Mouse (Mus musculus): ENCODE data around the gene Cpn2. TPM values are rescaled to one million over a fixed set of nuclear protein-coding genes. Genes with fewer than 3 reads are reported as not detected.

The Cpn2 gene
- polyA plus RNA-seq, 1 experiment from 2014 or later = 0.08 TPM

DNA sequence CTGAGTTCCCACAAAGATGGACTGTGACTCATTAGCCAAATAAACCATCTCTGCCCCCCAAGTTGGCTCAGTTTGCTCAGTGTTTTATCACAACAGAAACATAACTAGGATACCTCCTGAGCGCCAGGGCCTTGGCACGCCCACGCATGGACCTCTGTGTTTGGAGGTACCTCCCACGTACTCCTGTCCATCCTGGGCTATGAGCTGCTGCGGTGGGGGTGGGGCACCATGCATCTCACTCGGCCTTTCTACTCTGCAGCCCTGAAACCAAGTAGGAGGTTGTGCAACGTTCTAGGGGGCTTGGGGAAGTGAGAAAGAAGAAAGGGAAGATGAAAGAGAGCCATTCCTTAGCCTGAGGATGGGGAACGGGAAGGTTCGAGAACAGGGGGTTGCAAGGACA lies 9.6 kb downstream of the Cpn2 start:
- Histone ChIP-seq H3K4me1 (0 out of 2 replicates have a peak, but pooled peaks cover under 1% of the 10 kb centered on the region), H3K9me3 (replicated peaks) (no peaks in the 10 kb centered on the region), H3K27ac (no peak overlapping the region), H3K9ac (no peak overlapping the region), H3K36me3 (no peaks in the 10 kb centered on the region), H3K27me3 (peaks cover 15% of the 10 kb centered on the region; the same call in 1 of the 2 replicates), H3K4me3 (replicated peaks) (no peak overlapping the region), H3K4me2 (no peak overlapping the region)
- no peak for ATAC-seq (replicated peaks; ENCODE audit: low FRiP score)
- WGBS = 38% methylated on average over 9 of the region's 9 CpGs

GRCm38 (mm10) chr16:30255061-30255460 lies 12.2 kb downstream of the Cpn2 start:
- no peak overlapping the region for H3K4me3 ChIP-seq (replicated peaks)
- H3K36me3 ChIP-seq = no peaks in the 10 kb centered on the region
- no peak overlapping the region for H3K9ac ChIP-seq
- H3K4me2 ChIP-seq = no peak overlapping the region
- peaks cover 27% of the 10 kb centered on the region for H3K27me3 ChIP-seq
- H3K9me3 ChIP-seq (replicated peaks) = no peaks in the 10 kb centered on the region
- H3K4me1 ChIP-seq = peaks cover 9% of the 10 kb centered on the region; the same call in 1 of the 2 replicates
- WGBS = 53% methylated on average over 7 of the region's 7 CpGs
- H3K27ac ChIP-seq = no peak overlapping the region
- no peak for ATAC-seq (replicated peaks; ENCODE audit: low FRiP score)

- H3K9ac ChIP-seq = no peak overlapping the region
- H3K9me3 ChIP-seq (replicated peaks) = no peaks in the 10 kb centered on the region
- ATAC-seq (replicated peaks; ENCODE audit: low FRiP score) = no peak
- no peaks in the 10 kb centered on the region for H3K36me3 ChIP-seq
- H3K27ac ChIP-seq = no peak overlapping the region
- H3K4me2 ChIP-seq = no peak overlapping the region
- H3K27me3 ChIP-seq = peaks cover 33% of the 10 kb centered on the region
- WGBS = 77% methylated on average over 9 of the region's 9 CpGs
- H3K4me3 ChIP-seq (replicated peaks) = no peak overlapping the region
- peaks cover 9% of the 10 kb centered on the region; the same call in 1 of the 2 replicates for H3K4me1 ChIP-seq
Observed at GRCm38 (mm10) chr16:30253900-30254299, 13.4 kb downstream of the Cpn2 start.

DNA sequence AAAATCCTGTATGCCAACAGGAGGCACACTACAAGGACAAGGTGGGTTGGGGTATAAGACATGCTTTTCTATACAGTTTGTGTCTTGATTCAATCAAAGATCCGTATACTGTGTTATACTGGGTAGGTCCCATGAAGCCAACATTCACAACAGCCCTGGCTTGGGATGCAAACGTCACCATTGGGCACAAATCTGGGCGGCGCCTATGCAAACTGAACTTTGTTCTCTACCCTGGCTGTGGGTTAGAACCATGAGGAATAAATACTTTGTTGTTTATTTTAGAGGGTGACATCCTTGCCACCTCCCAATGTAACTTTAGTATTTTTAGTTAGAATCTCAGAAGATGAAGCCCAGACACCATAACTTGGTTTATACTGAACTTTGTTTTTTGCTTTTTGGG lies 13.9 kb downstream of the Cpn2 start:
- peaks cover 35% of the 10 kb centered on the region for H3K27me3 ChIP-seq
- no peaks in the 10 kb centered on the region for H3K9me3 ChIP-seq (replicated peaks)
- no peak for ATAC-seq (replicated peaks; ENCODE audit: low FRiP score)
- no peak overlapping the region for H3K4me2 ChIP-seq
- no peak overlapping the region for H3K27ac ChIP-seq
- no peak overlapping the region for H3K4me3 ChIP-seq (replicated peaks)
- no peak overlapping the region for H3K9ac ChIP-seq
- 85% methylated on average over 4 of the region's 4 CpGs for WGBS
- H3K4me1 ChIP-seq = peaks cover 9% of the 10 kb centered on the region; the same call in 1 of the 2 replicates
- no peaks in the 10 kb centered on the region for H3K36me3 ChIP-seq

DNA sequence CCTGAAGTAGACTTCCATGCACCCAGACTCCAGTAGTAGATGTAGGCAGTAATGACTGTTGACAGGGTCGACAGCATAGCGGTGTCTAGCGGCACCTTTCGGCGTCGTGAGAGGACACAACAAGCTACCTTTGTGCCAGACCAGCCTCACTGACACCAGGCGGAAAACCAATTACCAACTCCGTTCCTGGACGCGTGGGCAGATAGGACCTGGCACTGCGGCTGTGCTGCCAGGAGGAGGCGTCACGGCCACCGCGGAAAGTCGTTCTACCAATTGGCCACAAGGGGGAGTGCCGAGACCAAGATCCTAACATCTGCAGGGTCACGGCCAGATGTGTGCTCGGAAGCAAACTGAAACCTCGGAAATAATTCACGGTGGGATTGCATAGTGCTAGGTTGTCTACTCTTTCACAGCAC lies 15.3 kb downstream of the Cpn2 start:
- no peak overlapping the region for H3K27ac ChIP-seq
- no peak overlapping the region for H3K9ac ChIP-seq
- peak; percentile 73; the same call in 1 of the 2 replicates for ATAC-seq (replicated peaks; ENCODE audit: low FRiP score)
- peaks cover 34% of the 10 kb centered on the region for H3K27me3 ChIP-seq
- under 1% methylated on average over 21 of the region's 21 CpGs for WGBS
- H3K4me2 ChIP-seq = peak overlapping the region; percentile 44
- H3K36me3 ChIP-seq = no peaks in the 10 kb centered on the region
- H3K4me1 ChIP-seq = peaks cover 9% of the 10 kb centered on the region; the same call in 1 of the 2 replicates
- no peaks in the 10 kb centered on the region for H3K9me3 ChIP-seq (replicated peaks)
- H3K4me3 ChIP-seq (replicated peaks) = peak overlapping the region; percentile 7

GRCm38 (mm10) chr16:30244037-30244700 lies 23.1 kb downstream of the Cpn2 start:
- H3K9me3 ChIP-seq (replicated peaks) = no peaks in the 10 kb centered on the region
- H3K36me3 ChIP-seq = no peaks in the 10 kb centered on the region
- H3K4me1 ChIP-seq = peaks cover 21% of the 10 kb centered on the region
- no peak overlapping the region for H3K9ac ChIP-seq
- peaks cover 29% of the 10 kb centered on the region for H3K27me3 ChIP-seq
- ATAC-seq (replicated peaks; ENCODE audit: low FRiP score) = peak; percentile 88
- 21% methylated on average over 12 of the region's 12 CpGs for WGBS
- no peak overlapping the region for H3K4me3 ChIP-seq (replicated peaks)
- H3K4me2 ChIP-seq = no peak overlapping the region
- H3K27ac ChIP-seq = no peak overlapping the region

GRCm38 (mm10) chr16:30241623-30242022 lies 25.7 kb downstream of the Cpn2 start:
- Histone ChIP-seq H3K4me3 (replicated peaks) (no peak overlapping the region), H3K4me1 (peaks cover 23% of the 10 kb centered on the region), H3K27ac (no peak overlapping the region), H3K9me3 (replicated peaks) (no peaks in the 10 kb centered on the region), H3K36me3 (no peaks in the 10 kb centered on the region), H3K27me3 (peaks cover 39% of the 10 kb centered on the region), H3K4me2 (no peak overlapping the region), H3K9ac (no peak overlapping the region)
- WGBS = 34% methylated on average over 2 of the region's 2 CpGs
- no peak for ATAC-seq (replicated peaks; ENCODE audit: low FRiP score)

- Histone ChIP-seq H3K4me1 (peaks cover 41% of the 10 kb centered on the region), H3K9me3 (replicated peaks) (no peaks in the 10 kb centered on the region), H3K4me3 (replicated peaks) (no peak overlapping the region), H3K27ac (no peak overlapping the region), H3K27me3 (peaks cover 54% of the 10 kb centered on the region), H3K4me2 (no peak overlapping the region), H3K9ac (no peak overlapping the region), H3K36me3 (no peaks in the 10 kb centered on the region)
- no peak for ATAC-seq (replicated peaks; ENCODE audit: low FRiP score)
- WGBS = 61% methylated on average over 6 of the region's 6 CpGs
Observed at GRCm38 (mm10) chr16:30238791-30239190, 28.5 kb downstream of the Cpn2 start.

- H3K9me3 ChIP-seq (replicated peaks) = no peaks in the 10 kb centered on the region
- H3K27ac ChIP-seq = peak overlapping the region; percentile 51; the same call in 1 of the 2 replicates
- peak overlapping the region; percentile 72 for H3K4me2 ChIP-seq
- H3K4me3 ChIP-seq (replicated peaks) = peak overlapping the region; percentile 40
- H3K27me3 ChIP-seq = peaks cover 52% of the 10 kb centered on the region
- H3K9ac ChIP-seq = peak overlapping the region; percentile 11; the same call in 1 of the 2 replicates
- H3K4me1 ChIP-seq = peaks cover 36% of the 10 kb centered on the region
- peak; percentile 85 for ATAC-seq (replicated peaks; ENCODE audit: low FRiP score)
- H3K36me3 ChIP-seq = no peaks in the 10 kb centered on the region
- WGBS = under 1% methylated on average over 33 of the region's 33 CpGs
Observed at GRCm38 (mm10) chr16:30236091-30236699, 31.1 kb downstream of the Cpn2 start.

GRCm38 (mm10) chr16:30235577-30235976 lies 31.7 kb downstream of the Cpn2 start:
- peak overlapping the region; percentile 51; the same call in 1 of the 2 replicates for H3K27ac ChIP-seq
- WGBS = 56% methylated on average over 2 of the region's 2 CpGs

GRCm38 (mm10) chr16:30234636-30235546 lies 32.4 kb downstream of the Cpn2 start:
- 36% methylated on average over 12 of the region's 12 CpGs for WGBS

More at GRCm38 (mm10) chr16:30235577-30235976, 31.7 kb downstream of the Cpn2 start:
- Histone ChIP-seq H3K27me3 (peaks cover 49% of the 10 kb centered on the region), H3K4me2 (peak overlapping the region; percentile 72), H3K36me3 (no peaks in the 10 kb centered on the region), H3K4me3 (replicated peaks) (no peak overlapping the region), H3K9me3 (replicated peaks) (no peaks in the 10 kb centered on the region), H3K9ac (0 out of 2 replicates have a peak overlapping the region, but pooled peaks have one; percentile 4), H3K4me1 (peaks cover 36% of the 10 kb centered on the region)
- ATAC-seq (replicated peaks; ENCODE audit: low FRiP score) = no peak

More at GRCm38 (mm10) chr16:30234636-30235546, 32.4 kb downstream of the Cpn2 start:
- no peak overlapping the region for H3K4me3 ChIP-seq (replicated peaks)
- H3K4me1 ChIP-seq = peaks cover 36% of the 10 kb centered on the region
- H3K4me2 ChIP-seq = no peak overlapping the region
- H3K36me3 ChIP-seq = no peaks in the 10 kb centered on the region
- no peak for ATAC-seq (replicated peaks; ENCODE audit: low FRiP score)
- H3K9ac ChIP-seq = 0 out of 2 replicates have a peak overlapping the region, but pooled peaks have one; percentile 4
- H3K27ac ChIP-seq = no peak overlapping the region
- H3K27me3 ChIP-seq = peaks cover 46% of the 10 kb centered on the region
- no peaks in the 10 kb centered on the region for H3K9me3 ChIP-seq (replicated peaks)

Measured in kidney, embryonic 15.5 days (tissue).